Mouse (Mus musculus): ENCODE data around the gene Pdgfra.
A peak's percentile ranks its signal among the peaks of the same experiment; 100 is the strongest.

DNA sequence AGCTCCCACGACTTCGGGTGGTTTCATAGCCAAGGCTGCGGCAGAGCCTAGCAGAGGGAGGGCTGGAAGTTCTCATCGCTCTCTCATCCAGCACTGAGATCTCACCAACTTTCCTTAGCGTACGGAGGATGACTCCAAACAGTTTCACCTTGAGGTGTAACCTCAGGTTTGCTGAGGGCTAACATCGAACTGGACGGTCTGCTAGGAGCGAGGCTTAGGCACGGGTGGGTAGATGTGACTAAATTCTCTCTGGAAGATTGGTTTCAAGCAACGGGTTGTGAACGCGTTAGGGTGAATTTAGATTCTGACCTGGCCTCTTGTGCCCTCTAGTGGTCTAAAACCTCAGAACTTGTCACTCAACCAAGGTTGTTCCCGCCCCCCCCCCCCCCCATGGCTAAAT, 9.0 kb upstream of the Pdgfra start:
- TF ChIP-seq POLR2A (IDR thresholded peaks at IDR 0.05; ENCODE audit: borderline replicate concordance, low read depth, low read length) (no peak), CTCF (IDR thresholded peaks at IDR 0.05; ENCODE audit: low read depth, low read length) (peak; percentile 60)

Data from bone marrow macrophage, adult 2 months (primary cell).